8 mouse cellular contexts compared by ENCODE assay signal in genomic region chr5:114776174-114776573, GRCm38 (mm10). TPM values are rescaled to one million over a fixed set of nuclear protein-coding genes. Genes with fewer than 3 reads are reported as not detected.
DNase-seq lines count a peak whose midpoint lies in the region; ATAC-seq and TF ChIP-seq lines count a peak whose summit lies in the region.

No protein-coding gene starts in this region.

- no peak overlapping the region for H3ac ChIP-seq in C2C12 (ENCODE audit: control insufficient read depth, insufficient read length, low read depth)

- no peak overlapping the region for H3K27ac ChIP-seq in heart, adult 2 months
- no peak overlapping the region for H3K27ac ChIP-seq in forebrain, embryonic 11.5 days (ENCODE audit: low read depth, low read length)
- H3K27ac ChIP-seq in liver, embryonic 13.5 days, result peak overlapping the region; percentile 43

- no peak for TF ChIP-seq POLR2A in heart, adult 2 months (IDR thresholded peaks at IDR 0.05; ENCODE audit: insufficient read depth, low read depth, low read length)

- H3K4me3 ChIP-seq in heart, adult 2 months, result peak overlapping the region; percentile 86; the same call in 1 of the 2 replicates
- peak overlapping the region; percentile 89 for H3K4me3 ChIP-seq in C2C12 (ENCODE audit: insufficient read depth, poor library complexity, severe bottlenecking)
- peak overlapping the region; percentile 98 for H3K4me3 ChIP-seq in forebrain, embryonic 11.5 days (ENCODE audit: low read depth, low read length)
- H3K4me3 ChIP-seq in liver, embryonic 13.5 days (replicated peaks), result peak overlapping the region; percentile 100

- no peak for TF ChIP-seq CTCF in heart, adult 2 months (IDR thresholded peaks at IDR 0.05)
- no peak for TF ChIP-seq CTCF in C2C12 (IDR thresholded peaks at IDR 0.05; ENCODE audit: control insufficient read depth, insufficient read depth, insufficient read length)

- peak overlapping the region; percentile 78 for H3K4me2 ChIP-seq in forebrain, embryonic 11.5 days (ENCODE audit: low read depth, low read length, severe bottlenecking)
- peak overlapping the region; percentile 93 for H3K4me2 ChIP-seq in liver, embryonic 13.5 days

- H3K9me3 ChIP-seq in forebrain, embryonic 11.5 days (ENCODE audit: control insufficient read depth, low read length), result no peaks in the 10 kb centered on the region
- H3K9me3 ChIP-seq in liver, embryonic 13.5 days (replicated peaks), result no peaks in the 10 kb centered on the region

- H3K79me3 ChIP-seq in C2C12 (ENCODE audit: low read depth), result peaks cover 32% of the 10 kb centered on the region

- no peak for ATAC-seq in forebrain, embryonic 11.5 days (replicated peaks; ENCODE audit: low FRiP score)
- no peak for ATAC-seq in liver, embryonic 13.5 days (ENCODE audit: low read depth)

- DNase-seq in heart, adult 2 months, result no peak
- DNase-seq in heart, postnatal 36 days, result no peak
- DNase-seq in forebrain, embryonic 11.5 days (ENCODE audit: low spot score), result no peak
- DNase-seq in liver, embryonic 13.5 days, result no peak
- DNase-seq in embryo, embryonic 11 days, result no peak
- no peak for DNase-seq in thymus, postnatal 36 days
- DNase-seq in layer of hippocampus, adult 9-10 months (ENCODE audit: low spot score), result no peak

- H3K27me3 ChIP-seq in heart, adult 2 months (ENCODE audit: control insufficient read depth, insufficient read depth, low read length), result no peaks in the 10 kb centered on the region
- H3K27me3 ChIP-seq in C2C12 (ENCODE audit: control insufficient read depth, insufficient read depth, insufficient read length), result no peaks in the 10 kb centered on the region
- H3K27me3 ChIP-seq in forebrain, embryonic 11.5 days (ENCODE audit: control insufficient read depth, insufficient read depth, low read length), result no peaks in the 10 kb centered on the region
- H3K27me3 ChIP-seq in liver, embryonic 13.5 days, result no peaks in the 10 kb centered on the region

- H3K4me1 ChIP-seq in heart, adult 2 months (ENCODE audit: control insufficient read depth, insufficient read depth, low read length), result peaks cover 7% of the 10 kb centered on the region
- H3K4me1 ChIP-seq in forebrain, embryonic 11.5 days (replicated peaks; ENCODE audit: control insufficient read depth, insufficient read depth, low read length), result peaks cover 11% of the 10 kb centered on the region
- peaks cover 79% of the 10 kb centered on the region for H3K4me1 ChIP-seq in liver, embryonic 13.5 days (replicated peaks)

- peaks cover 10% of the 10 kb centered on the region for H3K79me2 ChIP-seq in heart, adult 2 months (replicated peaks; ENCODE audit: control insufficient read depth, insufficient read depth, low read length)
- H3K79me2 ChIP-seq in C2C12 (ENCODE audit: control insufficient read depth, insufficient read depth), result peaks cover 78% of the 10 kb centered on the region

- 80% methylated on average over 7 of the region's 7 CpGs for WGBS in heart, adult 2 months
- WGBS in forebrain, embryonic 11.5 days, result 68% methylated on average over 7 of the region's 7 CpGs
- 40% methylated on average over 7 of the region's 7 CpGs for WGBS in liver, embryonic 13.5 days (ENCODE audit: insufficient replicate concordance)

- intact Hi-C loops in heart, adult 2 months (cut with DNase I), result no loop called here
- intact Hi-C loops in heart, postnatal 36 days (cut with DNase I), result no loop called here

- no peak for TF ChIP-seq EP300 in heart, adult 2 months (IDR thresholded peaks at IDR 0.05; ENCODE audit: insufficient read depth, low read depth, low read length)

- no peaks in the 10 kb centered on the region for H3K36me3 ChIP-seq in heart, adult 2 months (ENCODE audit: control insufficient read depth, insufficient read depth, low read length)
- H3K36me3 ChIP-seq in C2C12 (ENCODE audit: control insufficient read depth, insufficient read depth), result no peaks in the 10 kb centered on the region
- no peaks in the 10 kb centered on the region for H3K36me3 ChIP-seq in forebrain, embryonic 11.5 days (ENCODE audit: control insufficient read depth, insufficient read depth, low read length)
- H3K36me3 ChIP-seq in liver, embryonic 13.5 days, result no peaks in the 10 kb centered on the region; the same call in 1 of the 2 replicates

- no peak overlapping the region for H3K9ac ChIP-seq in heart, adult 2 months (ENCODE audit: low read depth, low read length)
- H3K9ac ChIP-seq in forebrain, embryonic 11.5 days (ENCODE audit: low read length), result no peak overlapping the region
- H3K9ac ChIP-seq in liver, embryonic 13.5 days, result peak overlapping the region; percentile 100

TF ChIP-seq in C2C12, 6 proteins besides CTCF, POLR2A, EP300 and RAD21:
- TF ChIP-seq FOSL1 (IDR thresholded peaks at IDR 0.05; ENCODE audit: insufficient read depth, low read length, poor library complexity, severe bottlenecking) (no peak), MAX (IDR thresholded peaks at IDR 0.05) (no peak), USF1 (IDR thresholded peaks at IDR 0.05; ENCODE audit: low read depth) (no peak), MYOG (IDR thresholded peaks at IDR 0.05; ENCODE audit: control insufficient read depth, extremely low read depth, insufficient read length) (no peak), CEBPB (IDR thresholded peaks at IDR 0.05; ENCODE audit: low read depth) (no peak), MYOD1 (IDR thresholded peaks at IDR 0.05; ENCODE audit: control insufficient read depth, insufficient read length, low read depth) (no peak)

RNA-seq across cellular contexts. Expression of gene Git2, which starts 0.9 kb away (rescaled TPM):
- total RNA-seq in heart, adult 2 months (2021), result 10 to 100 TPM; 27.6 to 28.7 TPM
- 32.6 and 35.3 TPM in 2 replicates for polyA plus RNA-seq in heart, adult 2 months (2012; rRNA removed)
- total RNA-seq in heart, postnatal 36 days (2021), result 10 to 100 TPM; 28.7 to 32.0 TPM
- polyA plus RNA-seq in C2C12 (2012; fragmentation: generic; extraction: Trizol), result 19.5 TPM
- polyA plus RNA-seq in forebrain, embryonic 11.5 days (2014; fragmentation: Nextera tagmentation; extraction: Ambion mirVana), result 39.3 and 41.5 TPM in 2 replicates
- 14.8 and 16.3 TPM in 2 replicates for polyA plus RNA-seq in liver, embryonic 13.5 days (2015; fragmentation: Nextera tagmentation; extraction: Ambion mirVana)

RNA-seq across cellular contexts. Expression of gene Ankrd13a, which starts 1.7 kb away (rescaled TPM):
- 10 to 100 TPM; 31.4 to 32.9 TPM for total RNA-seq in heart, adult 2 months (2021)
- 21.3 and 32.2 TPM in 2 replicates for polyA plus RNA-seq in heart, adult 2 months (2012; rRNA removed)
- total RNA-seq in heart, postnatal 36 days (2021), result 10 to 100 TPM; 30.9 to 42.3 TPM
- polyA plus RNA-seq in C2C12 (2012; fragmentation: generic; extraction: Trizol), result 55.2 TPM
- 61.8 and 71.8 TPM in 2 replicates for polyA plus RNA-seq in forebrain, embryonic 11.5 days (2014; fragmentation: Nextera tagmentation; extraction: Ambion mirVana)
- 43.3 and 49.0 TPM in 2 replicates for polyA plus RNA-seq in liver, embryonic 13.5 days (2015; fragmentation: Nextera tagmentation; extraction: Ambion mirVana)

RNA-seq across cellular contexts. Expression of gene 1500011B03Rik, which starts 47.1 kb away (rescaled TPM):
- 1 to 10 TPM; 3.2 to 4.9 TPM for total RNA-seq in heart, adult 2 months (2021)
- polyA plus RNA-seq in heart, adult 2 months (2012; rRNA removed), result 4.3 and 7.4 TPM in 2 replicates
- total RNA-seq in heart, postnatal 36 days (2021), result 1 to 10 TPM; 5.2 to 5.9 TPM
- 34.7 TPM for polyA plus RNA-seq in C2C12 (2012; fragmentation: generic; extraction: Trizol)
- 133 and 149 TPM in 2 replicates for polyA plus RNA-seq in forebrain, embryonic 11.5 days (2014; fragmentation: Nextera tagmentation; extraction: Ambion mirVana)
- 31.0 and 32.0 TPM in 2 replicates for polyA plus RNA-seq in liver, embryonic 13.5 days (2015; fragmentation: Nextera tagmentation; extraction: Ambion mirVana)
